Mouse (Mus musculus): ENCODE measurements at regions not wholly inside any gene's neighbourhood (a gene's known extent, or its start where the extent isn't known, plus 50 kb on each side); places are given as distances from the start of the nearest gene placed in this dataset.
A peak's percentile ranks its signal among the peaks of the same experiment; 100 is the strongest.
"Not testable (repeated sequence)": the region's sequence is repeated elsewhere in the genome, so short reads cannot be mapped to it uniquely, and the experiment has no call there.

GRCm38 (mm10) chr3:82290373-82290772 is 67.5 kb upstream of the Map9 start:
- intact Hi-C loops (cut with DNase I) = no loop called here
- DNase-seq = no peak

GRCm38 (mm10) chr3:82288996-82289395 is 68.8 kb upstream of the Map9 start:
- intact Hi-C loops (cut with DNase I) = no loop called here
- no peak for DNase-seq

- DNase-seq = no peak
- intact Hi-C loops (cut with DNase I) = no loop called here
These were observed 80.7 kb upstream of the Map9 start for GRCm38 (mm10) chr3:82276977-82277714.

GRCm38 (mm10) chr3:82275822-82276203 is 82.0 kb upstream of the Map9 start:
- peak; percentile 39 for DNase-seq
- intact Hi-C loops (cut with DNase I) = no loop called here

GRCm38 (mm10) chr3:82274945-82275821 is 82.7 kb upstream of the Map9 start:
- intact Hi-C loops (cut with DNase I) = no loop called here
- peak; percentile 42 for DNase-seq

GRCm38 (mm10) chr3:82274196-82274937 is 83.5 kb upstream of the Map9 start:
- intact Hi-C loops (cut with DNase I) = no loop called here
- peak; percentile 37 for DNase-seq

GRCm38 (mm10) chr3:82273511-82273910 is 84.3 kb upstream of the Map9 start:
- intact Hi-C loops (cut with DNase I); DNase-seq: not testable (repeated sequence)

- no peak for DNase-seq
- intact Hi-C loops (cut with DNase I) = no loop called here
These were observed 85.9 kb upstream of the Map9 start for GRCm38 (mm10) chr3:82271965-82272364.

- intact Hi-C loops (cut with DNase I) = no loop called here
- no peak for DNase-seq
These were observed 91.9 kb upstream of the Map9 start for GRCm38 (mm10) chr3:82265941-82266340.

GRCm38 (mm10) chr3:82261976-82262375 is 95.9 kb upstream of the Map9 start:
- intact Hi-C loops (cut with DNase I) = no loop called here
- no peak for DNase-seq

GRCm38 (mm10) chr3:82259986-82260652 is 97.7 kb upstream of the Map9 start:
- intact Hi-C loops (cut with DNase I) = no loop called here
- no peak for DNase-seq

- intact Hi-C loops (cut with DNase I) = no loop called here
These were observed 105.2 kb upstream of the Gucy1a1 start for GRCm38 (mm10) chr3:82250796-82251261.

GRCm38 (mm10) chr3:82249968-82250795 is 104.6 kb upstream of the Gucy1a1 start:
- intact Hi-C loops (cut with DNase I) = no loop called here
- no peak for DNase-seq

More at GRCm38 (mm10) chr3:82250796-82251261, 105.2 kb upstream of the Gucy1a1 start:
- no peak for DNase-seq

- peak; percentile 32 for DNase-seq
These were observed 90.9 kb upstream of the Gucy1a1 start for GRCm38 (mm10) chr3:82236377-82237057.

GRCm38 (mm10) chr3:82234306-82234705 is 88.7 kb upstream of the Gucy1a1 start:
- intact Hi-C loops (cut with DNase I) = no loop called here
- DNase-seq = no peak

More at GRCm38 (mm10) chr3:82236377-82237057, 90.9 kb upstream of the Gucy1a1 start:
- intact Hi-C loops (cut with DNase I) = no loop called here

GRCm38 (mm10) chr3:82223379-82223778 is 77.8 kb upstream of the Gucy1a1 start:
- intact Hi-C loops (cut with DNase I) = no loop called here
- DNase-seq = no peak

GRCm38 (mm10) chr3:82221924-82222323 is 76.3 kb upstream of the Gucy1a1 start:
- intact Hi-C loops (cut with DNase I) = no loop called here
- DNase-seq = no peak

GRCm38 (mm10) chr3:82219192-82219885 is 73.8 kb upstream of the Gucy1a1 start:
- intact Hi-C loops (cut with DNase I); DNase-seq: not testable (repeated sequence)
